Mouse (Mus musculus) thymus, postnatal 4 days (tissue): ENCODE measurements around the gene Fgd5.
"Not testable (repeated sequence)": the region's sequence is repeated elsewhere in the genome, so short reads cannot be mapped to it uniquely, and the experiment has no call there.

Experiments used
- DNase-seq: peaks from one replicate; pipeline ENCODE4 v3.0.0; 2021

Fgd5 gene

GRCm38 (mm10) chr6:92071121-92071839, 92.6 kb downstream of the Fgd5 start:
- DNase-seq: no peak

- DNase-seq: no peak
Measured at GRCm38 (mm10) chr6:92080730-92081129, 102.1 kb downstream of the Fgd5 start.

DNA sequence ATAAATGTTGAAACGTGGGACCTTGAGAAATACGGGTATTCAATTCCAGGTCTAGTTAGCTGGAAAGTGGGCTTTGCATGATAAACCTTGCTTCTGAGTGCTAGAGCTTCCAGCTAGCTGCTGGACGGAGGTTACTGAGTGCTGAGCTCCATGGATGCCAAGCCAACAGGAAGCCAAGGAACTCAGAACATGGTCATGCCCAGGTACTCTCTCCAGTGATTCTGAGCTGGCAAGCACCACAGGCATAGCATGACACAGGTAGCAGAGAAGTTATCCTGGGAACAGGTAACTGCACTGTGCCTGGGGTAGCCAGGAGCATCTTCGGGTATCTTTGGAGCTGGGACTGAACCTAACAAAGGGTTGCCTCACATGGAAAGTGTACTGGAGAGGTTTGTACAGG, 104.1 kb downstream of the Fgd5 start:
- DNase-seq: no peak

DNA sequence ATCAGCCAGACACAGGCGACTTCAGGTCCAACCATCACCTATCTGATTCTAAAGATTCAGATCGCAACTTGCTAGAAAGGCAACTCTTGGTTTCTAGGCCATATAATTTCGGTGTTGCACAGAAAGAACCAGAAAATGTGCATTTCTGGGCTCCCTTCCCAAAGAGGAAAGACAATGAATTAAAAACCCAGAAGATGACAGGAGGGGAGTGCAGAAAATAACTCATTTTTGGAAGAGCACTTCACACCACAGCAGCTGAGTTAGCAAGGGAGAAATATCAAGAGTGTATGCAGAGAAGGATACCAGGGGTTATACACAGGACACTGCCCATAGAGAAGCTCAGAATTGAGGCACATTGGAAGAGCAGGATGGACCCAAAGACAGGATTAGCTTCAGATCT, 106.3 kb downstream of the Fgd5 start:
- DNase-seq: no peak

DNA sequence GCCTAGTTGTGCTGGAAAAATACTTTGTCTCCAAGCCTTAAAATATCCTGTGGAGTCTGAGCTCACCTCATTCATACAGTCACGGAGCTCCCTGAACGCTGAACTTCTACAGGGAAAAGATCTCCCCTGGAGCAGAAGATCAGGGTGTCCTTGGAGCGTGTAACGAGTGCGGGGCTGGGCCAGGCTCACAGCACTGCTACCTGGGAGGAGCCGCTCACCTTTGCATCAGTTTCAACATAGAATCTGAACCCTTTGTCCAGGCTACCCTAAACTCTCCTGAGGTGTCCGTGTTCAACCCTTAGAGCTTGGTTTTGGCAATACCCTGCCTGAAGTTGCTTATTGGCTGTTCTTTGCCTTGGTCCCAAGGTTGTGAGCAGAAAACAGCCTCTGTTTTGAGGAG, 110.5 kb downstream of the Fgd5 start:
- DNase-seq: not testable (repeated sequence)

DNA sequence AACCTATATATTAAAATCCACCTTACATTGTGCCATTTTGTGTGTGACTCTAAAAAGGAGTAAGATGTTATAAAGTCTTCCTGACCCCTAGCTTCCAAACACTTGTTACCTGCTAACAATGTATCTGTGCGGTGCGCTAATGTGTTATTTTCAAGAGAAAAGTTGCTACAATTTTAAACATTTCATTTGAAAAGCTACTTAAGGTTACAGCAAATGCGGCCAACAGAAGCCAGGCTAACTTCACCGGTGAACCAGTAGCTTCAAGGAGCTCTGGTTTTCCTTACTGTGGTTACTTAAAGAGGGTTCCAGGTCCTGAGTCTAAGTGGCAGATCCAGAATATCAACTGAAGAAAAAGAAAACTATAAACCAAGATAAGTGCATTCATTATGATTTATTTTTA, 111.3 kb downstream of the Fgd5 start:
- DNase-seq: no peak

DNA sequence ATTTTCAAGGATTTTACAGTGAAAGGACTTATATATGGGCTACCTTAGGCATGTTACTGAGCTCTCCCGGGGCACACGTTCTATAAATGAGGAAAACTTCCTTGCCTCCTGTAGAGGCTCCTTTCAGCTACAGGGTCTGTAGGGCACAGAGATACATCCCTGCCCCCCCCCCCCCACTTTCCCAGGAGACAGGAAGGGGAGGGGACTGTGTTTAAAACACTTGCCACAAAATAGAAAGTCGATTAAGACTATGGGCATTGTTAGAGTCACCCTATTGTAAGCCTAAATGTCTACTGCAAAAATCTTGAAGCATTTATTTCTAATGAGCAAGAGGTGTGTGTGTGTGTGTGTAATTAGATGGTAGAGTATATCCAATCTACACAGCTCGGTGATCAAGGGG, 111.8 kb downstream of the Fgd5 start:
- DNase-seq: no peak

- DNase-seq: peak; percentile 93
Measured at GRCm38 (mm10) chr6:92091130-92091591, 112.5 kb downstream of the Fgd5 start, which contains the start of gene Nr2c2. Gene Nr2c2 (plus strand): TSS chr6:92091390.

DNA sequence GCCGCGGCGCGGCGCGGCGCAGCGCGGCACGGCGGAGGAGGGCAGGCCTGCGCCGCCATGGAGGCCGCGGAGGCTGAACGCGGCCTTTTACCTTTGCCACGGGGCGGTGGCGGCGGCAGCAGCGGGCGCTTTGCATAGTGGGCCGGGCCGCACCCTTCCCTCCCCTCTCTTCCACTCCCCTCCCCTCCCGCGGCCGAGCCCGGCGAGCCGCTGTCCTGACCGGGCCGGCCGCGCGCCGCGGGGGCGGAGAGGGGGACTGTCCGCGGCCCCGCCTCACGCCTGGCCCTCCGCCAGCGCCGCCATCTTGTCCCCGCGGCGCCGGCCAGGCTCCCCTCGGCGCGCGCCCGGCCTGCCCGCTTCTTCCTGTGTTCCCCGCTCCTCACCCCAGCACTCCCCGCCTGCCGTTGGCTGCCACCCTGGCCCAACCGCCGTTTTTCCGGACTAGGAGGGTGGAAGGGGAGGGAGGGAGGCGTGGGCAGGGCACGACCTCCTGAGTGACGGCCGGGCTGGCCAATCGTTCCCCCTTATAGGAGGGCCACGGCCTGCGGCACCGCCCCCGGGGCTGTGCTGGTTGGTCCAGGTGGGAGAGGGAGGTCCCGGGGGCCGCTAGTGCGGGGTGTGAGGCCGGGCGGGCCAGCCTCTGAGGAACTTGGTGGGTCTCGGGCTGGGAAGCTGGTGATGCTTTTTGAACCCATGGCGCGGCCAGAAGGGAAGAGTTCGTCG, 113.2 kb downstream of the Fgd5 start:
- peak; percentile 100 for DNase-seq

DNA sequence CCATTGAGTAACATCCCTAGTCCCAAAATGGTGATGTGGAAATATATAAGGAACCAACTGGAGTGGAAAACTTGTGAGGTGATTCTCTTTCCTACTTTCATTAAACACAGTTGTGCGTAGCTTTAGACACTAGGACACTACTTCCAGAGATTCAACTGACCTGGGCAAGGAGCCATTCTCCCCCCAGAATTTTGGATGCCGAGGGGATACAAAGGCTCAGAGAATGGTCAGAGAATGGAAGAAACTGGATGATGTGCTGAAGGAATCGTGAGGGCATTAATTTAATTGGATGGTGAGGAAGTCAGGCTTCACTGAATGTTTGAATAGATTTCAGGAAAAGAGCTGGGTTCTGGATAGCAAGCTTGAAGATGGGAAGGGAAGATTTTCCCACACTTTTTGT, 114.1 kb downstream of the Fgd5 start:
- no peak for DNase-seq

DNA sequence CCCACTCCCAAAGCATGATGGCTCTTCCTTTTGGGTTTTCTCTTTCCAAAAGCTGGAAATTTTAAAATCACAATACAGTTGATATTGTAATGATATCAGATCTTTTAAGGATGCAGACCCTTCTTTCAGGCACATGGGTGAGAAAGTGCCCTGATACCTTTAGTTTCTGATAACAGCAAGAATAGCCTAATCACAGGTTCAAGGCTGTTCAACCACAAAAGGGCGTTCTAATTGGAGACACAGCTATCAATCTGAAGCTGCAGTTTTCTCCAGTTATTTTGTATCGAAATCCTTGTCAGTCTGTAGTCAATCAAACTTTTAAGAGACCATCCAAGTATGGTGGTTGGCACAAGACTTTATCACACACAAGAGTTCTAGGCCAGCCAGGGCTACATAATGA, 115.2 kb downstream of the Fgd5 start:
- no peak for DNase-seq

DNA sequence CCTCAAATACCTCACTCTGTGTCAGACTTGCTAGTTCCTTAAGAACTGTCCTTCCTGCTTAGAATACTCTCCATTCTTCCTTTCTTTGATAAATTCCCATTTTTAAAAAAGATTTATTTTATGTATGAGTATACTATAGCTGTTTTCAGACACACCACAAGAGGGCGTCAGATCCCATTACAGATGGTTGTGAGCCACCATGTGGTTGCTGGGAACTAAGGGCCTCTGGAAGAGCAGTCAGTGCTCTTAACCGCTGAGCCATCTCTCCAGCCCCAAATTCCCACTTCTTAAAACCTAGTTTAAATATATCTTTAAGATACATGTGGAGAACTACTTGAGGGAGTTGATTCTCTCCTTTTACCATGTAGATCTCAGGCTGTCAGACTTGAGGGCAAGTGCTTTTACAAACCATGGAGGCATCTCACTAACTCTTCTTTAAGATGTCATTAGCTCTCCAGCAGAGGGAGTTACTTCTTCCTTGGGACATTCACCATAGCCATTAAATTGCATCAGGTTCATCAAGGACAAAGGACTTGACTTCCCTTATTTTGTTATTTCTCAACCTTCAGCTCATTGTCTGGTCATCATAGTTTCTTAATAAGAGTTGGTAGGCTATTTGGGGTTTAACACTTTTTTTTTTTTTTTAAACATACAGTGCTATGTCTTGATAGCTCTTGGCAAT, 122.1 kb downstream of the Fgd5 start:
- DNase-seq: no peak

- no peak for DNase-seq
Measured at GRCm38 (mm10) chr6:92124547-92124946, 145.9 kb downstream of the Fgd5 start.
